In the genomic region with DNA sequence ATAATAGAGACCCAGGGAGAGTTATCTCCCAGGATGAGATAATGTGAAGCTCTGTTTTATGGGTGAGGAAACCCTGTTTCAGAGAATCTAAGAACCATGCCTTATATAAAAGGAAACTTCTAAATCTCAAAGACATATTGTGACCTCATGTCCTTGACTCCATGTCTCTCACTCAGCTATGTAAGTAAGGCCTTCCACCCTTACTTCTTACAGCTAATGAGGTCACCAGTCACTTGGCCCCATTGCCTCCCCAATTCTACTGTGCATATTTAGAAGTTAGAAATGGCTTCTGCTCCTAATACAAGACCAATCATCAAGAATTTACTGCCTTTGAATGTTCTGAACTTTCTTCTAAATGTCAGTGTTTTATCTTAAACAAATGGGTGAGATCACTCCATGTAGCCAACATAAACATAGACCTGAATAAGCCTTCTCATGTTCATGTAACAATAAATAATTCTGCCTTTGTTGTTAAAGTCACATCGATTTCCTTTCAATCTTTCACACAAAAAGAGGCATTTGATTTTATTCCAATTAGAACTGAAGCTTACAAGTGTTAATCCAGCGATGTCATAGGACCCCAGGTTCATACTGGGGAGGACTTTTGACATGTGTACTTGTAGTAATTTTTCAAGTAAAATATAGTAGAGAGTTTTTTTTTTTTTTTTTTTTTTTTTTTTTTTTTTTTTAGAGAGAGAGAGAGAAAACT, we compare ENCODE assay signal across 12 mouse cellular contexts.
"Had no signal": no experiment of that assay in that cellular context is flagged by ENCODE, and none has a peak within 500 bp of the region (broad histone marks: within the 10 kb centered on the region; RNA-seq: fewer than 3 reads in every experiment).

No protein-coding gene starts in this region.

- H3K4me2 ChIP-seq: liver, embryonic 11.5 days; liver, embryonic 15.5 days; midbrain, embryonic 12.5 days had no signal

- DNase-seq: kidney, postnatal 14 days; lung, adult 2 months; lung, postnatal 36 days; thymus, adult 18-20 months; thymus, postnatal 14 days had no signal

- H3K36me3 ChIP-seq: liver, embryonic 15.5 days; midbrain, embryonic 12.5 days had no signal

- H3K4me3 ChIP-seq: liver, embryonic 15.5 days; midbrain, embryonic 12.5 days had no signal

- ATAC-seq: intestine, embryonic 16.5 days; lung, postnatal 0 days; midbrain, embryonic 16.5 days had no signal

- H3K9me3 ChIP-seq: liver, embryonic 15.5 days; midbrain, embryonic 12.5 days had no signal

- H3K27me3 ChIP-seq: liver, embryonic 15.5 days; midbrain, embryonic 12.5 days had no signal

- H3K9ac ChIP-seq: liver, embryonic 15.5 days; midbrain, embryonic 12.5 days had no signal

- H3K27ac ChIP-seq: liver, embryonic 15.5 days; midbrain, embryonic 12.5 days; stomach, postnatal 0 days had no signal

- H3K4me1 ChIP-seq: liver, embryonic 15.5 days; midbrain, embryonic 12.5 days had no signal
